Mouse (Mus musculus): ENCODE data around the gene Hoxa11. TPM values are rescaled to one million over a fixed set of nuclear protein-coding genes. Genes with fewer than 3 reads are reported as not detected.

Hoxa11 gene
- total RNA-seq, 2 experiments from 2014 or later: 6.0 to 6.6 TPM

GRCm38 (mm10) chr6:52233546-52234427 is 11.8 kb downstream of the Hoxa11 start:
- peak; percentile 44 to 88 for DNase-seq (ENCODE audit: low spot score in 2 of 2)

GRCm38 (mm10) chr6:52232984-52233545 is 12.5 kb downstream of the Hoxa11 start:
- DNase-seq (ENCODE audit: low spot score in 2 of 2): no peak

- peak in 1 of 2 experiments; percentile 56 for DNase-seq (ENCODE audit: low spot score in 2 of 2)
Observed at GRCm38 (mm10) chr6:52232568-52232965, 13.0 kb downstream of the Hoxa11 start.

- no peak for DNase-seq (ENCODE audit: low spot score in 2 of 2)
Observed at GRCm38 (mm10) chr6:52231885-52232567, 13.6 kb downstream of the Hoxa11 start.

GRCm38 (mm10) chr6:52230516-52231165 is 15.0 kb downstream of the Hoxa11 start, which contains the start of gene Hoxa9:
Gene Hoxa9, minus strand, starts transcription at chr6:52231089.
- DNase-seq (ENCODE audit: low spot score in 2 of 2): peak in 1 of 2 experiments; percentile 62

- peak in 1 of 2 experiments; percentile 55 for DNase-seq (ENCODE audit: low spot score in 2 of 2)
Observed at GRCm38 (mm10) chr6:52229558-52230416, 15.8 kb downstream of the Hoxa11 start.

GRCm38 (mm10) chr6:52228475-52229465 is 16.8 kb downstream of the Hoxa11 start:
- DNase-seq (ENCODE audit: low spot score in 2 of 2): peak in 1 of 2 experiments; percentile 64

GRCm38 (mm10) chr6:52227470-52228222 is 18.0 kb downstream of the Hoxa11 start:
- no peak for DNase-seq (ENCODE audit: low spot score in 2 of 2)

- DNase-seq (ENCODE audit: low spot score in 2 of 2): no peak
Observed at GRCm38 (mm10) chr6:52226569-52227257, 18.9 kb downstream of the Hoxa11 start.

GRCm38 (mm10) chr6:52225612-52226568 is 19.7 kb downstream of the Hoxa11 start:
- DNase-seq (ENCODE audit: low spot score in 2 of 2): peak; percentile 79 to 89

- no peak for DNase-seq (ENCODE audit: low spot score in 2 of 2)
Observed at GRCm38 (mm10) chr6:52224895-52225611, 20.6 kb downstream of the Hoxa11 start.

GRCm38 (mm10) chr6:52223939-52224760 is 21.5 kb downstream of the Hoxa11 start:
- DNase-seq (ENCODE audit: low spot score in 2 of 2): no peak

GRCm38 (mm10) chr6:52222729-52223128 is 22.9 kb downstream of the Hoxa11 start:
- DNase-seq (ENCODE audit: low spot score in 2 of 2): no peak

- DNase-seq (ENCODE audit: low spot score in 2 of 2): no peak
Observed at GRCm38 (mm10) chr6:52221993-52222685, 23.5 kb downstream of the Hoxa11 start.

Data from gastrocnemius, postnatal 4 days (tissue).